26 mouse cellular contexts compared by ENCODE assay signal in genomic region chr11:44216346-44216745, GRCm38 (mm10).
A peak's percentile ranks its signal among the peaks of the same experiment; 100 is the strongest.
DNase-seq lines count a peak whose midpoint lies in the region; ATAC-seq and TF ChIP-seq lines count a peak whose summit lies in the region.
"Had no signal": no experiment of that assay in that cellular context is flagged by ENCODE, and none has a peak within 500 bp of the region (broad histone marks: within the 10 kb centered on the region; RNA-seq: fewer than 3 reads in every experiment).

No protein-coding gene starts in this region.

- no peak for ATAC-seq in liver, embryonic 12.5 days
- ATAC-seq: activated CD4-positive, CD25-positive, alpha-beta regulatory T cell, adult 4 months; CD4-positive, CD25-positive, alpha-beta regulatory T cell, adult 4 months; forebrain, embryonic 13.5 days; forebrain, embryonic 15.5 days; forebrain, postnatal 0 days; Patski had no signal

- DNase-seq in 3134 (ENCODE audit: extremely low read depth, insufficient read length, low spot score) (peak; percentile 51), 3T3-L1 (ENCODE audit: low read depth, low spot score) (peak; percentile 87)
- peak; percentile 58 for DNase-seq in Muller cell, postnatal 12 days (ENCODE audit: inconsistent ontology term)
- no peak for DNase-seq in adrenal gland, postnatal 14 days
- DNase-seq in layer of hippocampus, postnatal 36 days: no peak
- DNase-seq: adrenal gland, adult 8-10 months; adrenal gland, postnatal 25 days; cerebellum, adult 11 months; cerebellum, adult 18-20 months; cerebellum, adult 8-10 months; cerebellum, adult 9-11 months; cerebellum, postnatal 14 days; cerebellum, postnatal 36 days; embryo, embryonic 11 days; forebrain, postnatal 0 days had no signal

- no peak for TF ChIP-seq CTCF in embryonic fibroblast, embryonic 13.5 days (IDR thresholded peaks at IDR 0.05; ENCODE audit: borderline replicate concordance, insufficient read depth, low read length)

- H3K36me3 ChIP-seq in liver, embryonic 12.5 days: no peaks in the 10 kb centered on the region
- H3K36me3 ChIP-seq: embryonic facial prominence, embryonic 13.5 days; embryonic facial prominence, embryonic 15.5 days; forebrain, embryonic 15.5 days; G1E had no signal

- H3K9ac ChIP-seq in liver, embryonic 12.5 days: no peak overlapping the region
- H3K9ac ChIP-seq: embryonic facial prominence, embryonic 13.5 days; embryonic facial prominence, embryonic 15.5 days; forebrain, embryonic 13.5 days; forebrain, embryonic 15.5 days; forebrain, postnatal 0 days had no signal

- H3K4me2 ChIP-seq in liver, embryonic 12.5 days: no peak overlapping the region
- H3K4me2 ChIP-seq: embryonic facial prominence, embryonic 13.5 days; embryonic facial prominence, embryonic 15.5 days; forebrain, embryonic 13.5 days; forebrain, embryonic 15.5 days had no signal

- WGBS in liver, embryonic 12.5 days (ENCODE audit: insufficient replicate concordance): 71% methylated on average over 3 of the region's 3 CpGs

- H3K27me3 ChIP-seq in liver, embryonic 12.5 days (replicated peaks): no peaks in the 10 kb centered on the region
- H3K27me3 ChIP-seq: CH12.LX; embryonic facial prominence, embryonic 13.5 days; embryonic facial prominence, embryonic 15.5 days; forebrain, embryonic 13.5 days; forebrain, embryonic 15.5 days; Patski had no signal

- H3K4me1 ChIP-seq in embryonic fibroblast, embryonic 13.5 days (ENCODE audit: control insufficient read depth, insufficient read depth, low read length): peaks cover 2% of the 10 kb centered on the region; the same call in 1 of the 2 replicates
- H3K4me1 ChIP-seq in liver, embryonic 12.5 days: no peaks in the 10 kb centered on the region
- H3K4me1 ChIP-seq: embryonic facial prominence, embryonic 15.5 days; forebrain, embryonic 13.5 days; forebrain, embryonic 15.5 days had no signal

- H3K27ac ChIP-seq in embryonic fibroblast, embryonic 13.5 days (ENCODE audit: insufficient read depth, low read length): peak overlapping the region; percentile 91
- no peak overlapping the region for H3K27ac ChIP-seq in liver, embryonic 12.5 days
- H3K27ac ChIP-seq: embryonic facial prominence, embryonic 13.5 days; embryonic facial prominence, embryonic 15.5 days; forebrain, embryonic 13.5 days; forebrain, embryonic 15.5 days had no signal

- no peaks in the 10 kb centered on the region for H3K9me3 ChIP-seq in liver, embryonic 12.5 days (replicated peaks)
- H3K9me3 ChIP-seq: embryonic facial prominence, embryonic 13.5 days; embryonic facial prominence, embryonic 15.5 days; forebrain, embryonic 13.5 days; forebrain, embryonic 15.5 days; G1E had no signal

- H3K4me3 ChIP-seq in embryonic fibroblast, embryonic 13.5 days (ENCODE audit: insufficient read depth, low read length): no peak overlapping the region
- no peak overlapping the region for H3K4me3 ChIP-seq in liver, embryonic 12.5 days
- H3K4me3 ChIP-seq: embryonic facial prominence, embryonic 13.5 days; embryonic facial prominence, embryonic 15.5 days; forebrain, embryonic 13.5 days; forebrain, embryonic 15.5 days had no signal

- no peak for TF ChIP-seq POLR2A in embryonic fibroblast, embryonic 13.5 days (IDR thresholded peaks at IDR 0.05; ENCODE audit: low read depth, low read length)

Comparison
In these comparisons a context has a peak if more than half of its experiments do, and no peak if none do; other contexts are left out.
1. DNase-seq: peak in 3134 (single experiment), 3T3-L1 (single experiment) and Muller cell, postnatal 12 days (single experiment); none in adrenal gland, postnatal 14 days (single experiment) and layer of hippocampus, postnatal 36 days (0 of 2).